Mouse (Mus musculus) layer of hippocampus, postnatal 10 days (tissue): ENCODE measurements at regions not wholly inside any gene's neighbourhood (a gene's known extent, or its start where the extent isn't known, plus 50 kb on each side); places are given as distances from the start of the nearest gene placed in this dataset.

ENCODE experiments used
- DNase-seq, 2 experiments: peaks; one replicate each; pipeline ENCODE4 v3.0.0; 2021; ENCODE audit warnings: low spot score in 2 of 2

GRCm38 (mm10) chr10:98837289-98838181, 76.7 kb upstream of the Atp2b1 start:
- no peak for DNase-seq

- DNase-seq, result no peak
Observed at GRCm38 (mm10) chr10:98838926-98839679, 75.1 kb upstream of the Atp2b1 start.

GRCm38 (mm10) chr10:98839963-98840362, 74.2 kb upstream of the Atp2b1 start:
- DNase-seq, result no peak

- no peak for DNase-seq
Observed at GRCm38 (mm10) chr10:98840411-98840810, 73.8 kb upstream of the Atp2b1 start.

GRCm38 (mm10) chr10:98840957-98841831, 73.0 kb upstream of the Atp2b1 start:
- DNase-seq, result no peak

- no peak for DNase-seq
Observed at GRCm38 (mm10) chr10:98841860-98842259, 72.3 kb upstream of the Atp2b1 start.

GRCm38 (mm10) chr10:98842721-98843120, 71.5 kb upstream of the Atp2b1 start:
- DNase-seq, result no peak

GRCm38 (mm10) chr10:98849851-98850250, 64.4 kb upstream of the Atp2b1 start:
- no peak for DNase-seq

- no peak for DNase-seq
Observed at GRCm38 (mm10) chr10:98857395-98857794, 56.8 kb upstream of the Atp2b1 start.

GRCm38 (mm10) chr10:98861521-98861920, 52.7 kb upstream of the Atp2b1 start:
- no peak for DNase-seq

GRCm38 (mm10) chr10:98862712-98863111, 51.5 kb upstream of the Atp2b1 start:
- no peak for DNase-seq

GRCm38 (mm10) chr10:98864384-98864783, 49.8 kb upstream of the Atp2b1 start:
- DNase-seq, result no peak
